Mouse (Mus musculus) limb, embryonic 13.5 days (tissue): ENCODE measurements around the gene C1qtnf1. TPM values are rescaled to one million over a fixed set of nuclear protein-coding genes. Genes with fewer than 3 reads are reported as not detected.
A peak's percentile ranks its signal among the peaks of the same experiment; 100 is the strongest.

Source experiments
- ATAC-seq: fragments of 200-750 bp; cut with Nextera tagmentation; 2 replicates; pipeline ENCODE4 v1.8.0; 2017; ENCODE audit warnings: low read depth, moderate number of reproducible peaks, moderate TSS enrichment; ENCODE audit not compliant: low FRiP score
- H3K27ac ChIP-seq: fragments of 300-500 bp; sonication (generic); 2 replicates; pipeline ENCODE4 v1.5.1; 2015; ENCODE audit warnings: inconsistent platforms, mild to moderate bottlenecking, moderate library complexity
- H3K27me3 ChIP-seq: fragments of 300-500 bp; sonication (generic); 2 replicates; pipeline ENCODE4 v1.6.1; 2015; ENCODE audit warnings: mild to moderate bottlenecking, inconsistent platforms
- H3K36me3 ChIP-seq: fragments of 300-500 bp; sonication (generic); 2 replicates; pipeline ENCODE4 v1.6.1; 2015; ENCODE audit warnings: inconsistent platforms, mild to moderate bottlenecking, moderate library complexity
- H3K4me1 ChIP-seq: fragments of 300-500 bp; sonication (generic); 2 replicates; pipeline ENCODE4 v1.6.1; 2015; ENCODE audit warnings: inconsistent platforms
- H3K4me2 ChIP-seq: fragments of 300-500 bp; sonication (generic); replicated peaks from 2 replicates; pipeline ENCODE4 v1.6.1; 2015; ENCODE audit warnings: inconsistent platforms, mild to moderate bottlenecking, moderate library complexity
- H3K4me3 ChIP-seq: fragments of 300-500 bp; sonication (generic); 2 replicates; pipeline ENCODE4 v1.5.1; 2015; ENCODE audit warnings: moderate library complexity, mild to moderate bottlenecking, inconsistent platforms
- H3K9ac ChIP-seq: fragments of 300-500 bp; sonication (generic); 2 replicates; pipeline ENCODE4 v1.6.1; 2015; ENCODE audit warnings: mild to moderate bottlenecking, inconsistent platforms
- H3K9me3 ChIP-seq: fragments of 300-500 bp; sonication (generic); 2 replicates; pipeline ENCODE4 v1.6.1; 2016; ENCODE audit warnings: inconsistent platforms
- WGBS: fragments of 180-500 bp; shearing (Covaris S2); methylation state at CpG from one replicate; pipeline ENCODE4 v1.1.7; 2015; 5-methylcytosine and 5-hydroxymethylcytosine counted together
- polyA plus RNA-seq: library from polyadenylated mRNA; unstranded; fragments of >200 nt; fragmentation: Nextera tagmentation; extraction: Ambion mirVana; gene quantifications from 2 replicates; pipeline ENCODE4 v1.2.1, GENCODE M21; 2015

Gene C1qtnf1
- polyA plus RNA-seq, 1 experiment from 2014 or later = 6.6 TPM

DNA sequence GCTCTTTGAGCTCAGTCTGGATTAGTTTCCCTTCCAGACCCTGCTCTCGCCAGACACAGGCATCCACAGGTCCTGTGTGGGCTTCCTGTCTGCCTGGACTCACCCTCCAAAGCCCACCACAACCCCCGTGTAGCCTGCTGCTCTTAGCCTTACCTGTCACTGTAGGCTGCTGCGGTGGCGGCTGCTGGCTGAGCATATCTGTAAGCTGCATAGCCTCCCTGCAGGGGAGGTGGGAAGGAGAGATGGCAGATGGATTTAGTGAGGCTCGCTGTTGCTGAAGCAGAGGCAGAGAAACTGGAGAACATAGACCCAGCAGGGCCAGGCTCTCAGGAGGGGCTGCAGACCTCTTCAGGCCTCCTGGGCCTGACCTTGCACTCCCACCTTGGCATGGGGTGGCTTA, 67.1 kb downstream of the C1qtnf1 start:
- Histone ChIP-seq H3K9ac (peak overlapping the region; percentile 31; the same call in 1 of the 2 replicates), H3K27me3 (peaks cover 20% of the 10 kb centered on the region), H3K4me2 (no peak overlapping the region), H3K4me1 (peaks cover 20% of the 10 kb centered on the region), H3K27ac (no peak overlapping the region), H3K36me3 (no peaks in the 10 kb centered on the region), H3K9me3 (no peaks in the 10 kb centered on the region), H3K4me3 (no peak overlapping the region)
- no peak for ATAC-seq
- WGBS = 22% methylated on average over 5 of the region's 5 CpGs

DNA sequence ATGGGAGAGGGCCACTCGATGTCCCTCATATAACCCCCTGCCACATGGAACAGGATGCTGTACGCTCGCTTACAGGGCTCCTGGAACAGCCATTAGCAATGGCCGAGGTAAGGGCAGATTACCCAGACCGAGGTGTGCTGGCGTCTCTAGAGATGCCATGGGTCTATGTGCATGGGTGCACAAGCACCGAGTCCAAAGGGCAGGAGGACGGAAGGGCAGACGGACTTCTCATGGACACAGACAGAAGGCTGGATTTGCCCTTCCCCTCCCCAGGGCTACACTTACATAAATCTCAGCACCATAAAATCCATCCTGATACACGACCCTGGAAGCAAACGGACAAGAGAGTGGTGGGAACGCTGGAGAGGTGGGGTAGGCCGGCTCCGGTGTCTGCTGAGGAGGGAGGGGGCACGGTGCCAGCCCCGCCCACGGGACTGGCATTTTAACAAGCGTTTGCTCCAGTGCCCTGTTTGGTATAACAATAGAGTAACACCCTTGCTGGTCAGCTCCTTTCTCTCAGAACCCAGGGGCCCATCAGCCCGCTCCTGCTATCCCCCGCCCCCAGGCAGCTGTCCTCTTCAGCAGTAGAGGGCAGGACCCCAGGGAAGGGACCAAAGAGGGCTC, 68.2 kb downstream of the C1qtnf1 start:
- Histone ChIP-seq H3K9me3 (no peaks in the 10 kb centered on the region), H3K27me3 (peaks cover 11% of the 10 kb centered on the region), H3K9ac (no peak overlapping the region), H3K4me2 (no peak overlapping the region), H3K4me1 (peaks cover 20% of the 10 kb centered on the region), H3K36me3 (no peaks in the 10 kb centered on the region), H3K27ac (no peak overlapping the region), H3K4me3 (no peak overlapping the region)
- 46% methylated on average over 20 of the region's 20 CpGs for WGBS
- ATAC-seq = no peak

Other genes starting within 250 kb of the C1qtnf1 start
- 15.9 and 17.1 TPM in 2 replicates for gene Cyth1, start 179.6 kb upstream of the C1qtnf1 start, polyA plus RNA-seq
- 22.1 and 25.0 TPM in 2 replicates for gene Usp36, start 138.0 kb upstream of the C1qtnf1 start, polyA plus RNA-seq
- gene Cep295nl, start 85.7 kb upstream of the C1qtnf1 start, polyA plus RNA-seq = 0.55 and 0.86 TPM in 2 replicates
- 115 and 116 TPM in 2 replicates for gene Timp2, start 72.5 kb upstream of the C1qtnf1 start, polyA plus RNA-seq
- gene Lgals3bp, start 26.1 kb upstream of the C1qtnf1 start, polyA plus RNA-seq = 7.3 TPM in 2 replicates
- gene Cant1, start 9.1 kb upstream of the C1qtnf1 start, polyA plus RNA-seq = 31.1 and 32.1 TPM in 2 replicates
- gene Engase, start 48.6 kb downstream of the C1qtnf1 start, polyA plus RNA-seq = 4.9 and 5.5 TPM in 2 replicates